Mouse (Mus musculus): ENCODE measurements at regions not wholly inside any gene's neighbourhood (a gene's known extent, or its start where the extent isn't known, plus 50 kb on each side); places are given as distances from the start of the nearest gene placed in this dataset.
A peak's percentile ranks its signal among the peaks of the same experiment; 100 is the strongest.

DNA sequence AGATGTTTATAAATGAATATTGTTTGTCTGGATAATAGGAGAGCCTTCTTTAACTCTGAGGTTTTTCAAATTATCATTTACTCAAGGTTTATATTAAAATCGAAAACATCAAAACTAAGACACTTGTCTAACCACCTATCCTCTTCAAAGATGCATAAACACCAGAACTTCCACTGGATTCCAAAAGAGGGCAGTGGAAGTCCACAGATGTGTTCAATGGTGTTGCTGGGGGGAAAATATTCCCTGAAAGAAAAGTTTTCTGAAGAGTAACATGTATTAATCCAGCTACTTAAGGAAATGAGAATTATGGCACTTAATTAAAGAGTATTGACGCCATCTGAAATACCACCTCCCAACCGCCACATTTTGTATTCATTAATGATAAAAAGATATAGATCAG, 586.9 kb downstream of the Kcnj2 start:
- Histone ChIP-seq H3K36me3 (no peaks in the 10 kb centered on the region), H3K9ac (replicated peaks) (no peak overlapping the region), H3K27me3 (no peaks in the 10 kb centered on the region), H3K4me2 (replicated peaks) (no peak overlapping the region), H3K27ac (no peak overlapping the region), H3K9me3 (no peaks in the 10 kb centered on the region), H3K4me1 (replicated peaks) (no peaks in the 10 kb centered on the region), H3K4me3 (replicated peaks) (no peak overlapping the region)
- no peak for ATAC-seq
- 41% methylated on average over 3 of the region's 3 CpGs for WGBS

DNA sequence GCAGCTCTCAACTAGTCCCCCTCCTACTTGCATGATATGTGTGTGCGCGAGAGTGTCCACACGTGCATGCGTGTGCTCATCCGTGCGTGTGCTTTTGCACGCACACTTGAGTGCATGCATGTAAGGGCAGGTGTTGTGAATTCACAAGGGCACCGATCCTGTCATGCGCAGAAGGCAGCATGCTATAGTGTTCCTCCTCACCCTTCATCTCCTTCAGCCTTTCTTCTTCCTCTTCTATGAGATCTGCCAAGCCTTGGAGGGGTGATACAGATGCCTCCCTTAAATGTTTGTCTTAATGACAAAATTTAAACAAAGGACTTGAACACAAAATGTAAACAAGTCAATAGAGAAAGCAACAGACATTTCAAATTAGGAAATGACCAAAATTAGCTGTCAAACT, 591.8 kb downstream of the Kcnj2 start:
- Histone ChIP-seq H3K9me3 (no peaks in the 10 kb centered on the region), H3K27ac (no peak overlapping the region), H3K9ac (replicated peaks) (no peak overlapping the region), H3K4me1 (replicated peaks) (peaks cover 7% of the 10 kb centered on the region), H3K36me3 (no peaks in the 10 kb centered on the region), H3K4me3 (replicated peaks) (no peak overlapping the region), H3K27me3 (no peaks in the 10 kb centered on the region), H3K4me2 (replicated peaks) (no peak overlapping the region)
- no peak for ATAC-seq
- 96% methylated on average over 9 of the region's 9 CpGs for WGBS

DNA sequence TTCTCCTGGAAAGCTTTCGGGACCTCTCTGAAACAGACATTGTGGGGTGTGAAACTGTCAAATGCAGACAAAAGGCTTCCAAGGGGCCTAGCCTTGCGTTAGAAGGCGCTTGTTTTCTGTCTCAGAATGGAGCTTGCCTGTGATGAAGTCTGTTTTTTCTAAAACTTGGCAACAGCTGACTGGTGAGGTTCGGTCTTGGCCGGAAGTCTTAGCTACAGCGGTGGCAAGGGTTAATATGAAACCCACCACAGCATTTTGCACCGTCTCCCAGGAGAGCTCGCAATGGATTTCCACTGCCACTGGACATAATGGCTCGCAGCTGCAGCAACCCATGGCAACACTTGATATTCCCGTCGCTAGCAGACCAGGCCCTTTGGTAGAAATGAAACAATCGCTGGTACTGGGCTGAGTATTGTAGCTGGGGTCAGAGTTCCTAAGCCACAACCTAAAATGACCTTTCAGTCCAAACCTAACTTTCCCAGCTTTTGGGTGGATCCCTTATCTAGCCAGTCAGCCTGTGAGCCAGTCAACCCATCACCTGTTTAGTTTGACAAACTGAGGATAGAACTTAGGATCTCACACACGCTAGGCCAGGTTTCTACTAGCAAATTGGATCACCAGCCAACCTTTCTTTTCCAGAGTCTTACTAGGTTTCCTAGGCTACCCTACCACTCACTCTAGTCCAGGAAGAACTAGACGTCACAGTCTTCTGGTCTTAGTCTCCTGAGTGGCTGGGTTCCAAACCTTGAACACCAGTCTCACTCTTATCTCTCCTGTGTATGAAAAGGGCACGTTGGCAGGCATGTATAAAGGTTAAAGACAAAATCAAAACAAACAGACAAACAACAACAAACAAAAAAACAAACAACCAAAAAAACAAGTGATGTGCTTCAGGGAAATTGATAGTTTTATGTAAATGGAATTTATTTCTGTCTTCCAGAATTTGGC, 592.7 kb downstream of the Kcnj2 start:
- Histone ChIP-seq H3K27ac (no peak overlapping the region), H3K4me3 (replicated peaks) (no peak overlapping the region), H3K9ac (replicated peaks) (no peak overlapping the region), H3K27me3 (no peaks in the 10 kb centered on the region), H3K36me3 (no peaks in the 10 kb centered on the region), H3K9me3 (no peaks in the 10 kb centered on the region), H3K4me2 (replicated peaks) (no peak overlapping the region), H3K4me1 (replicated peaks) (peaks cover 7% of the 10 kb centered on the region)
- 28% methylated on average over 15 of the region's 15 CpGs for WGBS
- peak; percentile 56; the same call in 1 of the 2 replicates for ATAC-seq

DNA sequence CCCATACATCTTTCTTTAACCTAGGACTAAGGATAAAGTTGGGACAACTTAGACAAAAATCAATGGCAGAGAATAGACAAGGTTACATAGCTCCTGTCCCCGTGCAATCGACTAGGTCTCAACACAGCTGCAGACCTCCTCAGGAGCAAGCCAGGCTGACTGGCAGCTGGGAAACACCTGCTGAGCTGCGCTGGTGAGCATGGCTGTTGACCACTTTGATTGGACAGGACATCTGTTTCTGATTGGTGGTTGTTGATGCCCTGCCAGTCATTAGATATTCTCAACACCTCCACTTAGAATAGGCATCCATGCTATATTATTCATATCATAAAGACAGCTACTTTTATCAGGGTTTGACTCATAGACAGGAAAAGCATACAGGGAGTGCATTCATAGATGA, 597.3 kb downstream of the Kcnj2 start:
- Histone ChIP-seq H3K9me3 (no peaks in the 10 kb centered on the region), H3K36me3 (no peaks in the 10 kb centered on the region), H3K4me2 (replicated peaks) (no peak overlapping the region), H3K4me1 (replicated peaks) (peaks cover 5% of the 10 kb centered on the region), H3K27ac (no peak overlapping the region), H3K4me3 (replicated peaks) (no peak overlapping the region), H3K9ac (replicated peaks) (no peak overlapping the region), H3K27me3 (no peaks in the 10 kb centered on the region)
- 80% methylated on average over 3 of the region's 3 CpGs for WGBS
- no peak for ATAC-seq

GRCm38 (mm10) chr11:111666336-111666735, 600.4 kb downstream of the Kcnj2 start:
- Histone ChIP-seq H3K27ac (no peak overlapping the region), H3K4me1 (replicated peaks) (no peaks in the 10 kb centered on the region), H3K4me3 (replicated peaks) (no peak overlapping the region), H3K9ac (replicated peaks) (no peak overlapping the region), H3K4me2 (replicated peaks) (no peak overlapping the region), H3K9me3 (no peaks in the 10 kb centered on the region), H3K27me3 (no peaks in the 10 kb centered on the region), H3K36me3 (no peaks in the 10 kb centered on the region)
- ATAC-seq: no peak
- WGBS: 85% methylated on average over 6 of the region's 6 CpGs

GRCm38 (mm10) chr11:111671865-111672264, 605.9 kb downstream of the Kcnj2 start:
- WGBS: 79% methylated on average over 2 of the region's 2 CpGs
- H3K4me3 ChIP-seq (replicated peaks): no peak overlapping the region

DNA sequence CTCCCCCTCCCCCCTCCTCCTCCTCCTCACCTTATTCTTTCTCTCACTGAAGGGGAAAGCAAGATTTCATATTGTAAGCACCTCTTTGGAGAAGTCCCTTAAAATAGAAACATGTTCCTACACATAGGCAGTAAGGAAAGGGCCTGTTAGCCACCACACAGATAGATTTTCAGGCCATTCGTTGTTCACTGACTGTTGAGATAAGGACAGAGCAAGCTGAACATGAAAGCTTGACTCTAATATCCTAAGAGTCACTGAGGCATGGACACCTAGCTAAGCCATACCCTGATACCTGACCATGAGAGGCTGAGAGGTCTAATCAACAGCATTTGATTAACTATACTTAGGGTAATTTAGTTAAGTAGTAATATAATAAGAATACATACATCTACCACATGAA, 609.7 kb downstream of the Kcnj2 start:
- WGBS: 86% methylated on average over 1 of the region's 1 CpGs

More at GRCm38 (mm10) chr11:111671865-111672264, 605.9 kb downstream of the Kcnj2 start:
- Histone ChIP-seq H3K36me3 (no peaks in the 10 kb centered on the region), H3K4me1 (replicated peaks) (no peaks in the 10 kb centered on the region), H3K9me3 (no peaks in the 10 kb centered on the region), H3K4me2 (replicated peaks) (no peak overlapping the region), H3K27ac (no peak overlapping the region), H3K27me3 (no peaks in the 10 kb centered on the region), H3K9ac (replicated peaks) (no peak overlapping the region)
- no peak for ATAC-seq

DNA sequence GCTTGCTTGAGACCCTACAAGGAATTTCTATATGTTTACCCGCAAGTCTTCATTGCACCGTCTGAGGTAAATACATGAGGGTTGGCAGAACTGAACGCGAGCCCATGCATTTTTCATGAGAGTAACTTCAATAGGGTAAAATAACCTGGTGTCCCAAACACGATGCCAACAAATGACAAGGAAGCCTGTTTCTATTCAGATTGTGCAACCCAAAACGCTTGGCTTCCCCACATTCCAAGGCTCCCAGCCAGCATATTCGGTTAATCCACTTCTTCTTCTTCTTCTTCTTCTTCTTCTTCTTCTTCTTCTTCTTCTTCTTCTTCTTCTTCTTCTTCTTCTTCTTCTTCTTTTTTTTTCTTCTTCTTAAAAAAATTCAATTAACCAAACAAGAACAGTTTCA, 616.4 kb downstream of the Kcnj2 start:
- WGBS: 77% methylated on average over 7 of the region's 7 CpGs
- Histone ChIP-seq H3K27ac (no peak overlapping the region), H3K9ac (replicated peaks) (no peak overlapping the region), H3K4me2 (replicated peaks) (no peak overlapping the region), H3K36me3 (no peaks in the 10 kb centered on the region), H3K27me3 (no peaks in the 10 kb centered on the region), H3K4me1 (replicated peaks) (no peaks in the 10 kb centered on the region), H3K4me3 (replicated peaks) (no peak overlapping the region), H3K9me3 (no peaks in the 10 kb centered on the region)
- no peak for ATAC-seq

More for the DNA sequence above, 609.7 kb downstream of the Kcnj2 start:
- H3K4me1 ChIP-seq (replicated peaks): no peaks in the 10 kb centered on the region
- H3K27me3 ChIP-seq: no peaks in the 10 kb centered on the region
- no peaks in the 10 kb centered on the region for H3K36me3 ChIP-seq
- no peak overlapping the region for H3K4me2 ChIP-seq (replicated peaks)
- no peak for ATAC-seq
- H3K4me3 ChIP-seq (replicated peaks): no peak overlapping the region
- H3K27ac ChIP-seq: no peak overlapping the region
- no peaks in the 10 kb centered on the region for H3K9me3 ChIP-seq
- no peak overlapping the region for H3K9ac ChIP-seq (replicated peaks)

DNA sequence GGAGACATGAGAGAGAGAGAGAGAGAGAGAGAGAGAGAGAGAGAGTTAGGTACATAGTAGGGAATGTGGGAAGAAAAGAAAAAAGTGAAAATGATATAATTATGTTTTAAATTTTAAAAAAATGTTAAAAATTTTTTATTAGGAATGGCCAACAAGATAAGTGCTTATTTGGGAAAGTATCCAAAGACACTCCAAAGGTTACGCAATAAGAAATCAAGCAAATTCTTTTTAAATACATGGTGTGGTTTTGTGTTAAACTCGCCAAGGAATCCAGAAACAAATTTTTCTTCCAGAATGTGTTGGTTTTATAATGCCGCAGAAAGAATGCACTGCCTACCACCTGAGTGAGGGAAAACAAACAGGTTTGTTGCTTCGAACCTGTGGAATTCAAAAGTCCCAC, 617.9 kb downstream of the Kcnj2 start:
- no peaks in the 10 kb centered on the region for H3K36me3 ChIP-seq
- no peaks in the 10 kb centered on the region for H3K27me3 ChIP-seq
- no peak for ATAC-seq
- WGBS: 92% methylated on average over 4 of the region's 4 CpGs
- H3K9ac ChIP-seq (replicated peaks): no peak overlapping the region
- no peaks in the 10 kb centered on the region for H3K4me1 ChIP-seq (replicated peaks)
- no peak overlapping the region for H3K4me3 ChIP-seq (replicated peaks)
- no peaks in the 10 kb centered on the region for H3K9me3 ChIP-seq
- no peak overlapping the region for H3K27ac ChIP-seq
- H3K4me2 ChIP-seq (replicated peaks): no peak overlapping the region

DNA sequence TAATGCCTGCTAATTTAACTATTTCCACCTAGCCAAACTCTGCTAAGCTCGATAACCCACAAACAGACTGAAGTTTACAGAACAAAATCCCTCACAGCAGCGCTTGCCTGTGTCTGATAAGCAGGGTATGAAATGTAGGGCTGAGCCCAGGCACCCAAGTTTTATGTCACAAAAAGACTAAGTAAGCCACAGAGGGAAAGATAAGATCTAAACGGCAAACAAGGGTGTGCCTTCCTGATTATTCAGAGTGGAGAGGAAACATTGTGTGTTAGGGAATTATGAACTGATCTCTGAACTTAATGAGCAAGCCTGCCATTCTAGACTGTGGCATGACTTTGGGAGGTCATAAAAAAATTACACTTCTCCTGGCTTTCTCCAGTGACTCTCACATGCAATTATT, 621.8 kb downstream of the Kcnj2 start:
- ATAC-seq: no peak
- no peaks in the 10 kb centered on the region for H3K27me3 ChIP-seq
- H3K4me2 ChIP-seq (replicated peaks): no peak overlapping the region
- 70% methylated on average over 3 of the region's 3 CpGs for WGBS
- no peaks in the 10 kb centered on the region for H3K9me3 ChIP-seq
- H3K4me3 ChIP-seq (replicated peaks): no peak overlapping the region
- no peaks in the 10 kb centered on the region for H3K4me1 ChIP-seq (replicated peaks)
- H3K27ac ChIP-seq: no peak overlapping the region
- H3K36me3 ChIP-seq: no peaks in the 10 kb centered on the region
- no peak overlapping the region for H3K9ac ChIP-seq (replicated peaks)

GRCm38 (mm10) chr11:111688186-111688860, 622.4 kb downstream of the Kcnj2 start:
- no peak for ATAC-seq
- WGBS: 84% methylated on average over 6 of the region's 6 CpGs
- Histone ChIP-seq H3K9me3 (no peaks in the 10 kb centered on the region), H3K4me3 (replicated peaks) (no peak overlapping the region), H3K27ac (no peak overlapping the region), H3K4me2 (replicated peaks) (no peak overlapping the region), H3K4me1 (replicated peaks) (no peaks in the 10 kb centered on the region), H3K36me3 (no peaks in the 10 kb centered on the region), H3K27me3 (no peaks in the 10 kb centered on the region), H3K9ac (replicated peaks) (no peak overlapping the region)

- H3K36me3 ChIP-seq: no peaks in the 10 kb centered on the region
- 88% methylated on average over 2 of the region's 2 CpGs for WGBS
These were observed 623.9 kb downstream of the Kcnj2 start for GRCm38 (mm10) chr11:111689899-111690298.

More at GRCm38 (mm10) chr11:111689899-111690298, 623.9 kb downstream of the Kcnj2 start:
- Histone ChIP-seq H3K27me3 (no peaks in the 10 kb centered on the region), H3K4me1 (replicated peaks) (no peaks in the 10 kb centered on the region), H3K4me3 (replicated peaks) (no peak overlapping the region), H3K9me3 (no peaks in the 10 kb centered on the region), H3K4me2 (replicated peaks) (no peak overlapping the region), H3K27ac (no peak overlapping the region), H3K9ac (replicated peaks) (no peak overlapping the region)
- no peak for ATAC-seq

Measured in midbrain, embryonic 13.5 days (tissue).